Mouse (Mus musculus): ENCODE results near the gene Polr3gl. TPM values are rescaled to one million over a fixed set of nuclear protein-coding genes. Genes with fewer than 3 reads are reported as not detected.
A peak's percentile ranks its signal among the peaks of the same experiment; 100 is the strongest.

Gene Polr3gl
- polyA plus RNA-seq, 1 experiment from 2014 or later: 12.1 TPM

DNA sequence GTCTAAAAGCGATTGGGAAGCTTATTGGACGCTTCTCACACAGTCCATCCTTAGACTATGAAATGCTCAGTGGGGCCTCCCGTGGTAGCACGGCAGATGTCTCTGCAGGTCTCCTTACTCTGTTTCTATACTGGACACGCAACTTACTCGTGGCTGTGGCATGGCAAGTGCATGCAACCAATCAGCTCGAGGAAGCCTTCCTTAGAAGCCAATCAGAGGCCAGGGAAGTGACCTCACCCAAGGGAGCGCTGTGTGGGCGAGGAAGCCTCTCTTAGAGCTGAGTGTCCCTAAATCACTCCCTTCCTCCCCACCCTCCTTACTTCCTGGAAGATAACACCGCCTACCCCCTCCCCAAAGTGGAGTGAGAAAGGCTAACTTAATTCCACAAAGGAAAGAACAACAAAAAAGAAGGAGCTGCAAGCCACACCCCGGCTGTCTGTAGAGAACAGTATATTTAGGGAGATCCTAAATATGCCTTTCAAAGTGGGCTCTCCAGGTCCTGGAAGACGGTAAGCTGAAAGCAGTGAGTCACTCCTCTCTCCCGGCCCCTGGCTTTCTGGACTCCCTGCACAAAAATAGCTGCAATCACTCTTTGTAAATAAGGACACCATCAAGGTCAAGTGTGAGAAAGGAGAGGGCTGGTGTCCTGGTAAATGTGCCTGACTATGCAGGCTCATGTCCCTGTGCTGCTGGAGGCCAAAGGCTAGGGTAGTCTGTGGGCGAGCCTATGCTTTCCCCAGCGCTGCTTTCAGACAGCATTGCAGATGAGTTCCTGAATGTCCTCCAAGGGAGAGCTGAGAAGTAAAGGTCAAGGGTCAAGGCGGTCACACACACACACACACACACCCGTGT is 17.1 kb downstream of the Polr3gl start, which contains the start of gene Gm16253:
TSS of gene Gm16253 (plus strand) at position 295 of the 852 bp plus-strand sequence.
- no peak within 1 kb of the TSS for H3K4me3 ChIP-seq (ENCODE audit: low read depth, low read length)

DNA sequence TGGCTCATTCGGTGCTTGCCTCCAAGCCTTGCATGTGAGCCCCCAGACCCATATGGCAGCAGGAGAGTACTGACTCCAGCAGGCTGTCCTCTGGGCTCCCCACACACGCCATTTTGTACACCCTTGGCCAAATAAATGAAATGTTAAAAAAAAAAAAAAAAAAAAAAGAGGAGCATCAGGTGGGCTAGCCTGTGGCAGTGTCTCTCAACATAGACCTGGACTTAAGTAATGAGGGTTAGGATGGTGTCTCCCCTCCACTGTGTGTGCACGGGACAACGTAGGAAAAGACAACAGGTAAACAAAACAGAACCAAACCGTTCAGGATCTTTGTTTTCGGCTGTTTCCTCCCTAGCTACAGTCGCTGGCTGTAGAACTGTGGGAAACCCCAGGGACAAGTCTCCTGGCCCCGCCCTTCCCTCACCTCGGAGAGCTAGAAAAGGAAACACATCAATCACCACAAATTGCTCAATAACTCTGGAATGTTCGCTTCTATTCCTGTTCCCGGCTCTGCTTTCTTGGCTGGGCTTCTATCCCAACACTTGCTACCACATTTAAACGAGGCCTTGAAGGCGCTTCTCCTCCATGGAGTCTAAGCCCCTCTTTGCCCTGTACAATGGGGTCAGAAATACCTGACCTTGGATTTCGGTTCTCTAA is 17.8 kb downstream of the Polr3gl start:
- DNase-seq (ENCODE audit: low spot score, missing footprints) (no peak), ATAC-seq (ENCODE audit: low FRiP score) (no peak)
- H3K9ac ChIP-seq (ENCODE audit: low read length): peak overlapping the region; percentile 30; the same call in 1 of the 2 replicates
- H3K4me1 ChIP-seq (ENCODE audit: control insufficient read depth, insufficient read depth, low read length): peaks cover 15% of the 10 kb centered on the region
- H3K27ac ChIP-seq (ENCODE audit: low read depth, low read length): peak overlapping the region; percentile 36; the same call in 1 of the 2 replicates
- H3K27me3 ChIP-seq (ENCODE audit: control insufficient read depth, insufficient read depth, low read length): no peaks in the 10 kb centered on the region
- no peaks in the 10 kb centered on the region for H3K36me3 ChIP-seq (ENCODE audit: control insufficient read depth, insufficient read depth, low read length)
- H3K4me3 ChIP-seq (ENCODE audit: low read depth, low read length): no peak overlapping the region
- H3K9me3 ChIP-seq (ENCODE audit: control insufficient read depth, low read length): no peaks in the 10 kb centered on the region
- WGBS: 80% methylated on average over 14 of the region's 14 CpGs
- peak overlapping the region; percentile 16; the same call in 1 of the 2 replicates for H3K4me2 ChIP-seq

More for the DNA sequence above, 17.1 kb downstream of the Polr3gl start, which contains the start of gene Gm16253:
- DNase-seq (ENCODE audit: low spot score, missing footprints) (peak; percentile 95), ATAC-seq (ENCODE audit: low FRiP score) (peak; percentile 88)
- no peaks in the 10 kb centered on the region for H3K27me3 ChIP-seq (ENCODE audit: control insufficient read depth, insufficient read depth, low read length)
- peak within 1 kb of the TSS; percentile 36; the same call in 1 of the 2 replicates for H3K27ac ChIP-seq (ENCODE audit: low read depth, low read length)
- 36% methylated on average over 17 of the region's 17 CpGs for WGBS
- peaks cover 15% of the 10 kb centered on the region for H3K4me1 ChIP-seq (ENCODE audit: control insufficient read depth, insufficient read depth, low read length)
- H3K4me2 ChIP-seq: peak within 1 kb of the TSS; percentile 16; the same call in 1 of the 2 replicates
- no peaks in the 10 kb centered on the region for H3K36me3 ChIP-seq (ENCODE audit: control insufficient read depth, insufficient read depth, low read length)
- H3K9me3 ChIP-seq (ENCODE audit: control insufficient read depth, low read length): no peaks in the 10 kb centered on the region
- peak within 1 kb of the TSS; percentile 30; the same call in 1 of the 2 replicates for H3K9ac ChIP-seq (ENCODE audit: low read length)

DNA sequence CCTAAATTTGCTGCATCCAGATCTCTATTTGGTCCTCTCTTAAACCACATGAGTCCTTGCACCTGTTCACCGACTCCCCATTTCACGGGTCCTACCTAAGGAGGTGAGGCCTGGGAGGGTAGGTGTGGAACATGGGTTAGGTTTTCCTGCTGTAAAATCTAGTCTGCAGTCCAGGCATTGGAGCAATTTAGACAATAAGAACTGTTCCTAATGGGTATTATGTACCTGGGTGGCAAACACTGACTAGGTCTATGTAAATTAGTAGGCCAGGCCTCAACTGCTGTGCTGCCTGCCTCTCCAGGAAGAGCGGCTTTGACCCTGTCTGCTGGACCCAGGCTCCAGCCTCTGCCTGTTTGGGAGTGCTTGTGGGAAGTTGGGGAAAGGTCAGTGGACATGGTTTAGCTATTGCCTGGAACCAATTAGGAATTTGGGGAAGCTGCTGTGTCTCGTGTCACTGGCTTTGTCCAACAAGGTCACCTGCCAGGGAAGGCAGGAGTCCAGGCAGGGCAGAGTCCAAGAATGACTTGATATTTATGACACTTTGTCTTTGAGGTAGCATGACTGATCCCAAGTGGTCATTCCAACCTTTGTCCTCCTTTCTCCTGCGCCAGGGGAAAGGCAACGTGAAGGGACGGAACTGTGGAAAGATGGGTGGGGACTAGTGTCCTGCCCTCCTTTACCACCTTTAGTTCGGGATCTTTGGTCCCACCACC is 18.6 kb downstream of the Polr3gl start:
- DNase-seq (ENCODE audit: low spot score, missing footprints) (peak; percentile 75), ATAC-seq (ENCODE audit: low FRiP score) (no peak)
- no peak overlapping the region for H3K9ac ChIP-seq (ENCODE audit: low read length)
- peaks cover 11% of the 10 kb centered on the region for H3K4me1 ChIP-seq (ENCODE audit: control insufficient read depth, insufficient read depth, low read length)
- no peak overlapping the region for H3K27ac ChIP-seq (ENCODE audit: low read depth, low read length)
- no peaks in the 10 kb centered on the region for H3K36me3 ChIP-seq (ENCODE audit: control insufficient read depth, insufficient read depth, low read length)
- no peaks in the 10 kb centered on the region for H3K27me3 ChIP-seq (ENCODE audit: control insufficient read depth, insufficient read depth, low read length)
- 88% methylated on average over 8 of the region's 8 CpGs for WGBS
- no peaks in the 10 kb centered on the region for H3K9me3 ChIP-seq (ENCODE audit: control insufficient read depth, low read length)
- no peak overlapping the region for H3K4me3 ChIP-seq (ENCODE audit: low read depth, low read length)
- no peak overlapping the region for H3K4me2 ChIP-seq

DNA sequence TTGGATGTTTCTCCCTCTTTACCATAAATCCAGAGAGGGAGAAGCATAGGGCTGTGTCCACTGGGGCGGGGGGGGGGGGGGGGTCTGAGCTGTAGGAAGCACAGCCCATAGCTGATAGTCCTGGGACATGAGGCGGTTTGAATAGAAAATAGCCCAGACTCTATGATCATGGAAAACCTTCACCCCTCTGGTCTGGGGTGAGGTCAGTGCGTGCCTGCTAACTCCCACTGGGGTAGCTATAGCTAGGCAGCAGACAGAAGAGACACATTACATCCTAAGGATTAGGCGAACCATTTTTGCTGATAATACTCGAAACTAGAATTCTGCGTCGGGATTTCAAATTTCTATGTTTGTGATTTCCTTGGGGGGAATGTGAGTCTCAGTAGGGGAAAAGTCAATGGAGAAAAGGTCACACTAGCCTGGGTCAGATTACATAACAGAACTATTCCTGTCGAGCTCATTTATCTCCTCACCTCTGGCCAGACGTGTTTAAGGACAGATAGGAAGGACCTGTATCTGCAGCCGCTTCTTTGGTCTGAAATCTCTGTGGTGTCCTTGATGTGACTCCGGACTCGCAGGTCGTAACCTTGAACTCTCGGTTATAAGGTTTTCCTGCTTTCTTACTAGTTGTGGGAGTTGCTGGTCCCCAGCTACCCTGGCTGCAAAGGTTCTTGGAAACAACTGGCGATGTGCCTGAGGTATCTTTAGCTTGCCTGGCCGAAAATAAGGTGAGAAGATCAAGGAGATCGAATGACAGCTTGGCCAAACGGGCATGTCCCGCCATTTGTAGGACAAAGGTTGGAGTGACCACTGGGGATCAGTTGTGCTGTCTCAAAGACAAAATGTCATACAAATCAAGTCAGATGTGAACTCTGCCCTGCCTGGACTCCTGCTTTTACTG is 20.1 kb downstream of the Polr3gl start:
- ATAC-seq (ENCODE audit: low FRiP score): no peak
- Histone ChIP-seq H3K9me3 (ENCODE audit: control insufficient read depth, low read length) (no peaks in the 10 kb centered on the region), H3K4me1 (ENCODE audit: control insufficient read depth, insufficient read depth, low read length) (peaks cover 10% of the 10 kb centered on the region), H3K9ac (ENCODE audit: low read length) (no peak overlapping the region), H3K27ac (ENCODE audit: low read depth, low read length) (no peak overlapping the region), H3K36me3 (ENCODE audit: control insufficient read depth, insufficient read depth, low read length) (no peaks in the 10 kb centered on the region), H3K27me3 (ENCODE audit: control insufficient read depth, insufficient read depth, low read length) (no peaks in the 10 kb centered on the region), H3K4me3 (ENCODE audit: low read depth, low read length) (no peak overlapping the region), H3K4me2 (no peak overlapping the region)
- DNase-seq (ENCODE audit: low spot score, missing footprints): peak; percentile 69
- 83% methylated on average over 19 of the region's 19 CpGs for WGBS

DNA sequence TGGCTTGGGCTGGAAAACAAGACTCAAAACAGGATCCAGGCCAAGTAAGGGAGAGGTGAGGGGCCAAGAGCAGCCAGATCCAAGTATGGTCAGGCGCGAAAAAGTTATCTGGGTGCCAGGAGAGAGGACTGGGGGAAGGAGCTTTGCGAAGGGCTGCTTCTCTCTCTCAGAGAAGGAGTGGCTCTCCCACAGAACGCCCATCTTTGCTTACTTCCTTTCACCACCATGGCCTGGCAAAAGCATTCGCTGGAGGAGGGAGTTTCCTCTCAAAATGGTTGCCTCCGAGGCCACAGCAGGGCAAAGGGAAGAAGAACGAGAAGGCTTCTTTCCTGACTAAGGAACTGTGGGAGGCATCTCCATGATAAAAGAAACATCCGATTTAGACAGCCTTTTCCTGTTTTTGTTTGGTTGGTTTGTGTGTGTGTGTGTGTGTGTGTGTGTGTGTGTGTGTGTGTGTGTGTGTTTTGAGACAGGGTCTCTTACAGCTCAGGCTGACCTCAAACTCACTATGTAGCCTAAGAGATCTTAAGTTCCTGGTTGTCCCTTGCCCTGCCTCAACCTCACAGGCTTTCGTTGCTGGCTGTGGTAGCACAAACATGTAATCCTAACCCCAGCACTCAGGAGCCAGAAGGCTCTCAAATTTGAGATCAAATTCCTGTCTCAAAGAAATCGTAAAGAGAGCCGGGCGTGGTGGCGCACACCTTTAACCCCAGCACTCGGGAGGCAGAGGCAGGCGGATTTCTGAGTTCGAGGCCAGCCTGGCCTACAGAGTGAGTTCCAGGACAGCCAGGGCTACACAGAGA is 21.9 kb downstream of the Polr3gl start:
- no peak overlapping the region for H3K9ac ChIP-seq (ENCODE audit: low read length)
- no peaks in the 10 kb centered on the region for H3K27me3 ChIP-seq (ENCODE audit: control insufficient read depth, insufficient read depth, low read length)
- WGBS: 81% methylated on average over 16 of the region's 16 CpGs
- H3K4me2 ChIP-seq: no peak overlapping the region
- peak; percentile 84 for DNase-seq (ENCODE audit: low spot score, missing footprints)
- H3K27ac ChIP-seq (ENCODE audit: low read depth, low read length): no peak overlapping the region
- peaks cover 7% of the 10 kb centered on the region for H3K4me1 ChIP-seq (ENCODE audit: control insufficient read depth, insufficient read depth, low read length)
- ATAC-seq (ENCODE audit: low FRiP score): no peak
- H3K9me3 ChIP-seq (ENCODE audit: control insufficient read depth, low read length): no peaks in the 10 kb centered on the region
- no peak overlapping the region for H3K4me3 ChIP-seq (ENCODE audit: low read depth, low read length)
- no peaks in the 10 kb centered on the region for H3K36me3 ChIP-seq (ENCODE audit: control insufficient read depth, insufficient read depth, low read length)

DNA sequence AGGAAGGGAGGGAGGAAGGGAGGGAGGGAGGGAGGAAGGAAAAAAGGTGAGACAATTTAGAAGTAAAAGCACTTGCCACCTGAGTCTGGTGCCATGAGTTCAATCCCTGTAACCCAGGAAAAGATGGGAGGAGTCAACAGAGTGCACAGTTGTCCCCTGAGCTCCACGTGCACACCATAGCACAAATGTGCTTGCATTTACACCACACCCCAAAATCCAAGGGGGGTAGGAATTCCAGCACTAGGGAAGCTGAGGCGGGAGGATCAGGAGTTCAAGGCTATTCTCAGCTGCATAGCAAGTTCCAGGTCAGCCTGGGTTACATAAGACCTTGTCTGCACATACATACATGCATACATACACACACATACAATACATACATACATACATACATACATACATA is 22.6 kb downstream of the Polr3gl start:
- H3K9me3 ChIP-seq (ENCODE audit: control insufficient read depth, low read length): no peaks in the 10 kb centered on the region
- no peaks in the 10 kb centered on the region for H3K27me3 ChIP-seq (ENCODE audit: control insufficient read depth, insufficient read depth, low read length)
- no peaks in the 10 kb centered on the region for H3K36me3 ChIP-seq (ENCODE audit: control insufficient read depth, insufficient read depth, low read length)
- no peak overlapping the region for H3K4me3 ChIP-seq (ENCODE audit: low read depth, low read length)
- WGBS: 88% methylated on average over 2 of the region's 2 CpGs
- DNase-seq (ENCODE audit: low spot score, missing footprints) (no peak), ATAC-seq (ENCODE audit: low FRiP score) (no peak)
- H3K4me1 ChIP-seq (ENCODE audit: control insufficient read depth, insufficient read depth, low read length): peaks cover under 1% of the 10 kb centered on the region; the same call in 1 of the 2 replicates
- H3K9ac ChIP-seq (ENCODE audit: low read length): no peak overlapping the region
- H3K4me2 ChIP-seq: no peak overlapping the region
- H3K27ac ChIP-seq (ENCODE audit: low read depth, low read length): no peak overlapping the region

DNA sequence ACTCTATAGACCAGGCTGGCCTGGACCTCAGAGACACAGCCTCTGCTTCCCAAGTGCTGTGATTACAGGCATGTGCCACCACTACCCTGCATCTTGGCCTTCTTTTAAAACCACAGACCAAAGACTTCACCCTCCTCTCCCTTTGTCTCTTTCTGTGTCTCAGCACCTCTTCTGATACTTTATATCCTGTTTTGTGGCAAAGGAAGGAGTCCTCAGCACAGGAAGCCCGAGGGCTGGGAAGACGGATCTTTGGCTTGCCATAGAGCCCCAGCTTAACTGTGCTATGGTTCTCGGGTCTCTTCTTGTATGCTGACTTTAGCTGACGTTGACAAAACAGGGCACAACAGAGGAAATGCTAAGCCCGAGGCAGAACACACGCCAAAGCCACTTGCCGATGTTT is 23.3 kb downstream of the Polr3gl start:
- no peak overlapping the region for H3K9ac ChIP-seq (ENCODE audit: low read length)
- ATAC-seq (ENCODE audit: low FRiP score) (no peak), DNase-seq (ENCODE audit: low spot score, missing footprints) (no peak)
- 79% methylated on average over 7 of the region's 7 CpGs for WGBS
- H3K9me3 ChIP-seq (ENCODE audit: control insufficient read depth, low read length): no peaks in the 10 kb centered on the region
- no peak overlapping the region for H3K27ac ChIP-seq (ENCODE audit: low read depth, low read length)
- H3K4me2 ChIP-seq: no peak overlapping the region
- no peak overlapping the region for H3K4me3 ChIP-seq (ENCODE audit: low read depth, low read length)
- no peaks in the 10 kb centered on the region for H3K36me3 ChIP-seq (ENCODE audit: control insufficient read depth, insufficient read depth, low read length)
- H3K4me1 ChIP-seq (ENCODE audit: control insufficient read depth, insufficient read depth, low read length): no peaks in the 10 kb centered on the region
- no peaks in the 10 kb centered on the region for H3K27me3 ChIP-seq (ENCODE audit: control insufficient read depth, insufficient read depth, low read length)

All from midbrain, embryonic 11.5 days (tissue).